Mouse (Mus musculus) E14TG2a.4 (cell line): ENCODE results near the gene Pum1.

Experiments used
- H3K27me3 ChIP-seq: 2 replicates; pipeline ENCODE4 v1.6.1; 2014; ENCODE audit warnings: low read length, control low read depth; ENCODE audit not compliant: insufficient read depth
- H3K36me3 ChIP-seq: 2 replicates; pipeline ENCODE4 v1.6.1; 2014; ENCODE audit warnings: low read length, control low read depth; ENCODE audit not compliant: insufficient read depth
- H3K4me1 ChIP-seq: replicated peaks from 2 replicates; pipeline ENCODE4 v1.6.1; 2014; ENCODE audit warnings: low read depth, low read length, control low read depth
- H3K4me3 ChIP-seq: replicated peaks from 2 replicates; pipeline ENCODE4 v1.5.1; 2014; ENCODE audit warnings: mild to moderate bottlenecking, low read length
- H3K9me3 ChIP-seq: 2 replicates; pipeline ENCODE4 v1.6.1; 2014; ENCODE audit warnings: low read length, control low read depth
- CTCF ChIP-seq: conservative IDR thresholded peaks from 2 replicates; pipeline ENCODE4 v1.5.1; 2014; ENCODE audit warnings: low read length
- NANOG ChIP-seq: IDR thresholded peaks from 2 replicates; pipeline ENCODE4 v1.6.1; 2014; ENCODE audit warnings: borderline replicate concordance, low read length, mixed read lengths
- POU5F1 ChIP-seq: IDR thresholded peaks from 2 replicates; pipeline ENCODE4 v1.6.1; 2014; ENCODE audit warnings: low read length, borderline replicate concordance

The Pum1 gene

DNA sequence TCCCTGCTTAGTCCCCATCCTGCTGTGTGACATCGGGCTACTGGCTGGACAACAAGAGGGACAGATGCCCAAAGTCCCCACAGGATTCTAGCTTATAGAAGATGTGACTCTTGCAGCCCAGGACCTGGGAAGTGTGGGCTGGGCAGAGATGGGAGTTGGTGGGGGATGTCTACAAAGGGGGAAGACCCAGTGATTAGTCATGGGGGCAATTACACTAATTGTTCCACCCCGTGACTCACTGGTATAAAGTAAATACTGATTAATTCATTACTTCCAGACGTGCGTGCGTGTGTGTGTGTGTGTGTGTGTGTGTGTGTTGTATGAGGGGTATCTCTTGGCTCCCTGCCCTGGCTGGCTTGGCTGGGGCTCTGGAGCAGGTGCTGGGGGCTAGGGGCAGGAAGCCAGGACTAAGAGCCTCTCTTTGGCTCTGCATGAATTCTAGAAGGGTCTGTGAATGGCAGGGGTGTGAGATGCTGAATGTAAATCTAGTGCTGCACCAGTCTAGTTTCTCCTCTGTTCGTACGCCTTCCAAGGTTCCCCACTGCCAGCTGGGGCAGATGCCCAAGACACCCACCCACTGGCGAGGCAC, 151.7 kb downstream of the Pum1 start:
- Histone ChIP-seq H3K4me1 (no peaks in the 10 kb centered on the region), H3K4me3 (no peak overlapping the region), H3K36me3 (no peaks in the 10 kb centered on the region), H3K9me3 (no peaks in the 10 kb centered on the region), H3K27me3 (peaks cover 10% of the 10 kb centered on the region; the same call in 1 of the 2 replicates)
- TF ChIP-seq POU5F1 (no peak), CTCF (no peak), NANOG (no peak)

DNA sequence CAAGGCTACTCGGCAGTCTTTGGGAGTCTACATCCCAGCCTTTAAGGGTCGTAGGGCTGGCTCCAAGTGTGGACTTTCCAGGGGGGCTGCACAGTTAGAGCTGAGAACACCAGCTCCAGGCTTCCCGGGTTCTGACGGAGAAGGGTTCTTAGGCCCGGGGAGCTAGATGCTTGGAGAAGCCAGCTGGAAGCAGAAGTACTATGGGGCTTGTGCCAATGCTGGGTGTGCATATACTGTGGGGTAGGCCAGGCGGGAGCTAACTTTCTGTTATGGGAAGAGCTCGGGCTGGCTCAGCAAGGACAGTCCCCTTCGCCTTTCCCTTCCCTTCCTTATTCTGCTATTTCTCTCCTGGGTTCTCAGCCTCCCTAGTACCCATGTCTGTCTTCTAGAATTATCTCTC, 152.7 kb downstream of the Pum1 start:
- peaks cover 6% of the 10 kb centered on the region for H3K4me1 ChIP-seq
- H3K36me3 ChIP-seq = no peaks in the 10 kb centered on the region
- no peak overlapping the region for H3K4me3 ChIP-seq
- H3K27me3 ChIP-seq = peaks cover 9% of the 10 kb centered on the region; the same call in 1 of the 2 replicates
- TF ChIP-seq NANOG (no peak), POU5F1 (no peak), CTCF (no peak)
- H3K9me3 ChIP-seq = no peaks in the 10 kb centered on the region

- H3K27me3 ChIP-seq = no peaks in the 10 kb centered on the region
- no peak for TF ChIP-seq CTCF
- TF ChIP-seq NANOG = no peak
- no peak for TF ChIP-seq POU5F1
These were observed 156.7 kb downstream of the Pum1 start for GRCm38 (mm10) chr4:130819806-130820205.

DNA sequence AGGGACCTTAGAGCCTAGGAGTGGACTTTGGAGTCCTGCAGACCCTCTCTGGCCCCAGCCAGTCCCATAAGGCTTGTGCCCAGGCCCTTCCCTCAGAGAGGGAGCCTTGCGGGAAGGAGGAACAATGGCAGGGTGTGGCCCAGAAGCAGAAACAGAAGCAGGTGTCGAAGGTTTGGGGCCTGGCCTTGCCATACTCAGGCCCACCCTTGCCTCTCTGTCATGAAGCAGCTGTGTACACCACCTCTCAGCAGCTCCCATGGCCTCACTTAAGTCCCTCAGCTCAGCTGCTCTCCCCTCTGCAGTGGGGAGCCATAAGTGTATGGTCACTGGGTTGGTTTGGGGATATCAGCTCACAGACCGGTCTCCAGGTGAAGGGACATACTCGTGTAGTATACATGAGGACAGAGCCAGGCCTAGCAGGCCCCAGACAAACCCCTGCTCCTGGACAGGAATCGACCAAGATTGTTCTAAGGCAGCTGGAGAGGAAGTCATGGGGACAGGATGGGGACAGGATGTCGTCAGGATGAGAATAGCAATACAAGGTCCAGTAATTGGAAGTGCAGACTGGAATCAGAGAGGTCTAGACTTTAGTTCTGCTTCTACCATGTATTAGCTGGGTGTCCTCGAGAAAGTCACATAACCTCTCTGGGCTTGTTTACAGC, 157.6 kb downstream of the Pum1 start:
- no peaks in the 10 kb centered on the region for H3K36me3 ChIP-seq
- H3K27me3 ChIP-seq = no peaks in the 10 kb centered on the region
- no peaks in the 10 kb centered on the region for H3K9me3 ChIP-seq
- peaks cover 7% of the 10 kb centered on the region for H3K4me1 ChIP-seq
- TF ChIP-seq POU5F1 (no peak), CTCF (no peak), NANOG (no peak)
- H3K4me3 ChIP-seq = no peak overlapping the region

More at GRCm38 (mm10) chr4:130819806-130820205, 156.7 kb downstream of the Pum1 start:
- Histone ChIP-seq H3K4me3 (no peak overlapping the region), H3K9me3 (no peaks in the 10 kb centered on the region), H3K4me1 (peaks cover 7% of the 10 kb centered on the region), H3K36me3 (no peaks in the 10 kb centered on the region)

DNA sequence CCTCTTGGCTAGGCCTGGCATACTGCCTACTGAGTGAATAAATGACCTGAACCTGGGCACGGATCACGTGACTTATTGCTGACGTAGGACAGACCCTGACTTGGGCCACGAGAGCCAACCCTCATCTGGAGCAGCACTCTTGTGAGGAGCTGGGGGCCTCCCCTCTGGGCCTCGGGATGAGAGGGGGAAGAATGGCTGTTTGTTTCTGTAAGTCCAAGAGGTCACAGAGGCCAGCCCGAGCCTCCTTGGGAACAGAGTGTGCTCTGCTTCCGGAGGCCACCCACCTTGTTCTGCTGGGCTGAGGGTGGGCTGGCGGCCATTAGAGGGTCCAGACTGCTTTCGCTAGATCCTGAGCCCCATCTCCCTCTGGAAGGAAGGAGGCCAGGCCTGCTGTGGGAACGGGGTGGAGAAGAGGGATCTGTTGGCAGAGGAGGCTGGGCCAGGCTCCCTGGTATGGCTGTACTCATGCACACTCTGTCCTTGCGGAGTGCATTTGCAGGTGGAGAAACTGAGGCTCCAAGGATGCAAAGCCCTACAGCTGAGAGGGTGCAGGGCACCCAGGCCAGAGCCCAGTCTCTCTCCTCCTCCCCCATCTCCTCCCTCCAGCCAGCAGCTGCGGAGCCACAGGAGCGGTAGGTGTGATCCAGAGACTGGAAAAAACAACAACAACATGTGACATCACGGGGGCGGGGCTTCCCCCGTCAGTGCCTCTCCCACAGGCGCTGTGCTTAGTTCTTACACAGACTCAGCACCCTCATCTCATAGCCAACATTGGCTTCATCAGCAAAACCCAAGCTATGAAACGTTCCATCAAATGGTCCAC, 165.9 kb downstream of the Pum1 start:
- H3K4me3 ChIP-seq = peak overlapping the region; percentile 62
- TF ChIP-seq POU5F1 (no peak), CTCF (no peak), NANOG (no peak)
- H3K9me3 ChIP-seq = no peaks in the 10 kb centered on the region
- no peaks in the 10 kb centered on the region for H3K36me3 ChIP-seq
- no peaks in the 10 kb centered on the region for H3K27me3 ChIP-seq
- peaks cover 33% of the 10 kb centered on the region for H3K4me1 ChIP-seq
